Mouse (Mus musculus): ENCODE results near the gene Aifm1.
A peak's percentile ranks its signal among the peaks of the same experiment; 100 is the strongest.

Gene Aifm1

DNA sequence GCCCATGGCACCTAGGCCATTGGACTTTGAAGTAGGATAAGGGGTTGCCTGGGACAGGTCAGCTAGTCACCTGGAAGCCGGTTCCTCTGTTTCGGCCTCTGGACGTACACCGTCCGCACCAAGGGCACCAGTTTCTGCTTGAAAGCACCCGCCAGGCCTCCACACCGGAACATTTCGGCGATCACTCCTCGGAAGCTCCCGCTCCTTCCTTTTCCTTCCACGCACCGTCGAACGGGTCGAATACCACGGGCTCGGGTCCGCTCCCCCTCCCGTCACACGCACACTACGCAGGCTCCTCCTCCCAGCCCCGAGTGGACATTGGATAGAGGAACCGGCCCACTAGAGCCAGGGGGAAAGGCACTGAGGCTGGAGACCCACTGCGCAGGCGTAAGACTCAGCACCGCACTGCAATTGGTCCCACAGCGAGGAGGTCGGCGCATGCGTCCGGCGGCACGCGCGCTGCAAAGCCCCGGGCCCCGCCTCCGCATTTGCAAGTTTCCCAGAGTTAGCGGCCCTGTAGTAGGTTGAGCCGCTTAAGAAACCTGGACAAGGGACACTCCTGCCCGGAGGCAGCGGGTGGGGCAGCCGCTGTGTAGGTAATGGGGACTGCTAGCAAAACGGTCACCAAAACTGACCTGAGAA, at the start of gene Aifm1:
Aifm1 (minus strand) TSS at position 398 of the 642 bp plus-strand sequence.
- peak; percentile 89 for DNase-seq

DNA sequence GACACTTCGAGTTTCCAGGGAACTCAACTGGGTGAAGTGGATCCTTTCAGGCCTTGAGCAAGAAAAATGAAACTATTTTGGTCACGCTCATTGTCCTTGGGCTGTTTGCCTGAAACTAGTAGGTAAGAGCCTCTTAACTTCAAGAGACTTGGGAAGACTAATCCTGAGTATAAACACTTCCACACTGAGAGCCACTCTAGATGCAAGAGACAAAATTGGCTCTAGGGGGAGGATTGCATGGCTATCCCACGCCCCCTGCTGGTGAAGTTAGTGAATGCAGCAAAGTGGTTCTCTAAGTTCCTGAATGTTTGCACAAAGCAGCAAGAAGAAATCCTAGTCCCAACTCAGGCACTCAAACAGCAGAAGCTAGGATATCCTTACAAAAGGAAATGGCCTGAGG, 18.8 kb upstream of the Aifm1 start:
- peak; percentile 77 for DNase-seq

DNA sequence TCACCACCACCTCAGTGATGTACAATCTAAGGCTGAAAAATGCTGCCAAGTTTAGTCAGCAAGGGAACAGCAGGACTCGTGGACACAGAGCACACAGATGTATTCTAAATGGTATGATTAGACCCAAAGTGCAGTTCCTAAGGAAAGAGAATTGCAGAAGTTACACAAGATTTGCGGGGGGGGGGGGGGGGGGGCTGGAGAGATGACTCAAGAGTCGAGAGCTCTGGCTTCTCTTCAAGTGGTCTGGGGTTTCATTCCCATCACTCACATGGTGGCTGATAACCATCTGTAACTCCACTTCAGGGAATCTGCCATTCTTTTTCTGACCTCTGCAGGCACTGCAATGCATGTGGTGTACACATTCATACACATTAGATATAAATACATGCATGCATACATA, 13.1 kb upstream of the Aifm1 start:
- DNase-seq = no peak

DNA sequence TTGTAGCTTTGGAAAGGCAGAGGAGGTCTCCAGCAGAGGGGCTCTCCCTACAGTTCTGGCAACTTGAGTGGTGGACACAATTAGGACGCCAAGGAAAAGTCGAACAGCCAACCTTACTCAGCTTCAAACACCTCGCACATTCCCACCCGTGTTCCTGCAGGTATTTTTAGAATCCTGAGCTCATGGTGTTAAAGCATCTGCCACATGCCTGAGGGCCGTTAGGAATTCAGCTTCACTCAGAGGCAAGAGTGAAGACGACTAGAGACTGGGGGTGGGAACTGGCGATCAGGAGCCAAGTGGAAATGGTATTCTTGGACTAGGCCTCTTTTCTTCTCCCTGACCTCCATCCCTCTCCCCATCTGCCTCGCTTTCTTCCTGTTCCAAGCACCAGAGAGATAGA, 12.5 kb upstream of the Aifm1 start:
- DNase-seq = no peak

DNA sequence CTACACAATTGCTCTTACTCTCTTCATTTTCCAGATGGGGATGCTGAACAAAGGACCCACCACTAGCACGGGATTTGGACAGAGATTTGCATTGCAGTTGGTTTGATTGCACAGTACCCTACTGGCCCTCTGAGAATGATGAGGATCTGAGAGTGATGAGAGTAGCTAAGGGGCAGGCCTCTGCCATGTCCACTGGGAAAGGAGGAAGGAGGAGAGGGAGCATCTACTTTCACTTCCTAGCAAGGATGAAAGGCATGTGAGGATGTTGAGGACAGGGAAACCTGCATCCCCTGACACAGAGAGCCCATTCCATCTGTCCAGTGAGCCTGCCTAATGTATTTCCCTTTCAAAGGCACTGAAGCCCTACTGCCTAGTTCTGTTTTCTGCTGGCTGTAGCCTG, 12.0 kb upstream of the Aifm1 start:
- DNase-seq = no peak

DNA sequence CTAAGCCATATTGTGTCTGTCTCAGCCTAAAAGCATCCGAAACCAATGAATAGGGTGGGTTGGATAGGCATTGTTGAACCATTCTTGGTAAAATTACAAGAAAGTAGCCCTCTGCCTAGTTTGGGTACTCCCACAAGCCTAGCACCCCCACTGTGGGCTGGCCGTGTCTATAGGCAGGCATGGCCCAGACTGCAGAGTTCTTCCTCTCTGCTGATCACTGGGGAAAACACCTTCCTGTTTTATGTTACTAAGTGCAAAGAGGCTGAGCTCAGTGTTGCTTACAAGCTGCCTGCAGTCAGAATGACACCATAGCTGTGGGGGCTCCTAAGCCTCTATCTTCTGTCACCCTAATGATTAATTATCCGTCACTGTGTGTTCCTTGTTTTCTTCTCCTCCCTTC, 10.1 kb upstream of the Aifm1 start:
- no peak for DNase-seq

DNA sequence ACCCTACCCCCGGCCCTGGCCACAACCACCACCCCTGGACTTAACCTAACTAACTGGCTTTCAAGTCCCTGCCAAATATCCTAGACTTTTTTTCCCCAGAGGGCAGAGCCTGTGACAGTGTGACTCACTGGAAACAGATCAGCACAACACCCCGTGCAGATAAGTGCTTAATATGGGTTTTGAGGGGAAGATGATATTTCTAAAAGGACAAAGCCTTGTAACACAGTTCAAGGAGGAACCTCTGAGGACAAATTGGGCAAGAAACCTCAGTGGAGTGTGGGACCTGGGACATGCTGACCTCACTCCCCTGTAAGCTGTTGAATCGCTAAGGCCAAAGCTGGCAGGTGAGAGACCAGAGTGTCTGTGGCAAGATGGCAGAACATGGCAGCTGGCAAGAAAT, 8.3 kb upstream of the Aifm1 start:
- DNase-seq = no peak

DNA sequence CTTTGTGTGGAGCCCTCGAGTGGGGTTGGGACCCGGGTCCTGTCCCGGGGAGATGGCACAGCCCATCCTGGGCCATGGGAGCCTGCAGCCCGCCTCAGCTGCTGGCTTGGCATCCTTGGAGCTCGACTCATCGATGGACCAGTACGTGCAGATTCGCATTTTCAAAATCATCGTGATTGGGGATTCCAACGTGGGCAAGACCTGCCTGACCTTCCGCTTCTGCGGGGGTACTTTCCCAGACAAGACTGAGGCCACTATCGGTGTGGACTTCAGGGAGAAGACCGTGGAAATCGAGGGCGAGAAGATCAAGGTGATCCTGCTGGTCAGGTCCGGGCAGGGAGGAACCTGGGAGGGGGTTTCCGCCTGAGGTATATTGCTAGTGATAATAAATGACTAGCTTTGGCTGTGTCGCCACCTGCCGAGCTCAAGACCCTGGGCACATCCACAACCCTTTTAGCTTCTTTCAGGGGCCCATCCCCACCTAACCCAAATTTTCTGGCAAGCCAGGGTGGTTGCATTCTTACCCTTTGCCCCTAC, 6.3 kb upstream of the Aifm1 start:
- no peak for DNase-seq

DNA sequence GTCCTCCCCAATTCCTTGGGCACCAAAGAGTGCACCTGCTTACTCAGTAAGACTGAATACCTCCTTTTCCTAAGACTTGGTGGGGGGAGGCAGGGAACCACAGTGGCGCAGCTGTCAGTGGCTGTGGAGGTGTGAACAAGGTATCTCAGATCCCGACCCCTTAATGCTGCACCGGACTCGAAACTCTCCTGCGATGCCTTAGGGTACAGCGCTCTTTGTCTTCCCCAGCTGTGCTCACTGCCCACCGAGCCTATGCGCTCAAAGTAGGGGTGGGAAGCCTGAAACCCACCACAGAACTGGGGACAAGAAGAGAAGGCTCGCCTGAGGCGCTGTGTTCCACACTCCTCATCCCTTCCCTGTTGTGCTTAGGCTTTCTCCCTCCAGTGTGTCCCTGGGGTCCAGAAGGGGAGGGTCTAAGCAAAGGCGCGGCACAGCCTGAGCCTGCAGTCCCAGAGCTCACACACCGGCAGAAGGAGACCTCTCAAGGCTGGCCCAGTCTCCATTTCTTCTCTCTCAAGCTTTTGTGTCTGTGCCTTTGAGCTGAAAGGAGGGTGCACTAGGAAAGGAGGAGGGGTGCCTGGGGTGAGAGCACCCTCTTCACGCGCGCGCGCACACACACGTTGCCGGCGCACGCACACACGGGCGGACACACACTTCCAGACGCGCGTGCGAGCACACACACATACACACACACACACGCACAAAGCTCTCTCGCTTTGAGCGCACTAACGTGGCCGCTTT, 5.6 kb upstream of the Aifm1 start, which contains the start of gene Rab33a:
Rab33a (plus strand) TSS at position 478 of the 741 bp plus-strand sequence.
- no peak for DNase-seq

DNA sequence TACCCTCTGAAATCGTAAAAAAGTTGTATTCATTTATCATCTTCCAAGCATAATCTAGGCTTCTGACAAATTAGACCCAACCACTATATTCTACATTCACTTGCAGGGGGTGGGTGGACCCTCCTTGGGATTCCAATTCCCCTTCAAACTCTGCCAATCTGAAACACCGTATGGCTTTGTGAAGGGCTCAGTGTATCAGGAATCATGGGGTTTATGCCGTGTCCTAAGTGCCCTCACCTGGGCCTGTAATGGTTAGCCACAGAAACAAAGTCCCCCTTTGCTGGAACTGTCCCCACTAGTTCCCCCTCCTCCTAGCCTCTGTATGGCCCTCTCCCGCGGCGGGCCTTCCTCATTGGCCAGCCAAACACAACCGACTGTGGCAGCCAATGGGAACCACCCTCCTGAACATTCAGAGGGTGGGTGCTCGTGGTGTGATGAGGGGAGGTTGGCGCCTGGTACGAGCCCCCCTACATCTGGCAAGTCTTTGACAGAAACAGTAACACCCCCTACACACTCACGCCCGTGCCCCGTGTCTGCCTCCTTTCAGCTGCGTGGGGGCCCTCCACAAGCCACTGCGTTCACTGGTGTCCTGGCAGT, 4.9 kb upstream of the Aifm1 start:
- no peak for DNase-seq

DNA sequence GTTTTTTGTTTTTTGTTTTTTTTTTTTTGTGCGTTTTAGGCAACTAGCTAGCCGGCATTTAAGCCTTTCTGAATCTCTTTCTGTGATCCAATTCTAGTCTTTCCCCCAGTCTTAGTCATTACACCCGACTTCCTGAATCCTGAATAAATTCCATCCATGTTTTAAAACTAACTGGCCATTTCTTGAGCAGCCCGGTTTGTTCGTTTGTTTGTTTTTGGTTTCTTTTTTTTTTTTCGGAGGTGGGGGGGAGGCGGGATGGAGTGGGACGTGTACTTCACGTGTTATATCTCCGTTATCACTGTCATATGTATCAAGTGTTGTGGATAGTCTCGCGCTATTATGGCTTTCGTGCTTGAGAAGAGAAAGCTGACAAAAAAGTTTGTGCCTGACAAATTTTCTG, 461 bp upstream of the Aifm1 start:
- no peak for DNase-seq

DNA sequence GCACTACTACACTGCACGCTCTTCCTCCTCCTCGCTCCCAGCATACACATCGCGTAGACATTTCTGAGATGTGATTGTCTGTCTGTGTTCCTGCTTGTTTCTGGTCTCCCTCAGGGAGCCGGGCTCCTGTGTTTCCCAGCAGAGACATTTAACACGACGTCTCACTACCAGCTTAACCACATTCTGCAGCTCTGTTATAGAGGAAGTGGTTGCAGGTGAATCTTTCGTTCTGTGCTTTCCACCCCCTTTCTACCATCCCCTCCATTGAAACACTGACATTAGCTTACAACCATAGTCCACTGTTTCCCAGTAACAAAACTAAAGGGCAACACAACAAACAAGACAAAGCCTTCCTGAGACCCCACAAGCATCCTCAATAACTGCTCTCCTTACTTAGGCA, 19.6 kb downstream of the Aifm1 start:
- no peak for DNase-seq

DNA sequence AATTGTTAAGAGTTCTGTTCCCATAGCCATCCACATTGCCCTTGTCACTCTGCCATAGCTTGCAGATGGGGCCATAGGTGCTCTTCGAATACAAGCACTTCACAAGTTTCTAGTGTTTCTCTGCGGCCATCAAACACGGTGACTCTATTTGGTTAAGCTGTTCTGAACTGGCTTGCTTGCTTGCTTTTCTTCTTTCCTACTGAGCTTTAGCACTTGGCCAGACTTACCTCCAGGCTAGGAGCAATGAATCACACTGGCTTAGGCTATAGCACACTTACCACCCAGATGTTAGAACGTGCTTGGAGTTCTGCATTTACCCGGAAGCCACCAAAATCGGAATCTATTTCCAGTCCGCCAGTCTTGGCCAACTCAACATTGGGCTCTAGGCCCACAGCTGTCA, 31.7 kb downstream of the Aifm1 start:
- no peak for DNase-seq

DNA sequence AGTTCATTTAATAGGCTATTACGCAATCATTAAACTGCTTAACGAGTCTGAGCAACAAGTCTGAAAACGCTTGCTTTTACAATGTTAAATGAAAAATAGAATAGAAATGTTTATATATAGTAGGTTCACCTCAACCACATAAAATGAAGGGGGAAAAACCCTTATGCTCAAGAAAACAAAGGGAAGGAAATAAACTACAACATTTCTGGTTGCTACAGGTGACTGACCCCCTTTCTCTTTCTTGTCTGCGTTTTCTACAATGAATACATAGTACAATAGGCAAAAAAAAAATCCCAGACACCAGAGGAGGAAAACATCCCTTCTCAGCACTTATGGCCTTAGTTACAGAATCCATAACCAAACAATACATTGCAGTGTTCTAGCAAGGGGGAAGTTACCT, 32.3 kb downstream of the Aifm1 start:
- no peak for DNase-seq

DNA sequence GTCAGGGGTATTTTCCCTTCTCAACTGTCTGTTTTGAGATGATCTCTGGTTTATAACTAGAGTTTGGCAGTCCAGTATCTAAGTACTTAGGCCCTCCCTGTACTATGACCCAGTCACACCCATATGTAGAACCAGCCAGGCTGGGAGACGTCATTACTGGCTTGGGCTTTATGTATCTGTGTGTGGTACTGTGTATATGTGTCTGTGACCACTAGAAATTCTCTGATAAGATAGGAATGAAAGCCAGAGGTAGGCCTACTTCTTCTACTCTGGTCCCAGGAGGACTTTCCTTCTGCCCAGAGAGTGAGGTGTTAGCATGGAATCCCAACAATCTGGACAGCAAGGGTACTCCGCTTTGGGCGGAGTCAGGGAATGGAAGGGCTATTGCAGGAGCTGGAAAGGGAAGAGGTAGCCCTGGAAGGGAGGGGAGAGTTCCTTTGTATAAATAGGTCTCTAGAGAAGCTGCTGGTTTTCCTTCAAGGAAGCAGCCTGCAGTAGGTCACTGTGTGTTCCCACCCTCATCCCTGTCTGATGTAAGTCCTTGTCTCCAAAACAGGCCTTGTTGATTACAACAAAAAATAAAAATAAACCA, 45.9 kb downstream of the Aifm1 start:
- DNase-seq = no peak

DNA sequence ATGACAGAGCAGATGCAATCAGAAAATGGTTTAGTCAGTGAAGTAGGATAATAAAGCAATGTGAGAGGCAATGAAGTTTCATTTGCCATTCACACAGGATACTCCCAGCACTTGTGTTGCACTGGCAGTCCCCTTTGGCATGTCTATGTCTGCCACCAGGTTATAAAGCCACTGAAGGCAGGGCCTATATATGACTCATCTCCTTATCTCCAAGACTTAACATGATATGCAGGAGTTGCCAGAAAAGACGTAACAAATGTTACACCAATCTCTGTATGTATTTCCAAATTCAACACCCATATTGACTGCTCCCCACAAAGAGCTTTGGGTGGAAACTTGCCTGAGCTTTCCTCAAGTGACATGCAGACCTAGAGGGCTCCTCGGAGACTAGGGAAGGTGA, 47.2 kb downstream of the Aifm1 start:
- no peak for DNase-seq

DNA sequence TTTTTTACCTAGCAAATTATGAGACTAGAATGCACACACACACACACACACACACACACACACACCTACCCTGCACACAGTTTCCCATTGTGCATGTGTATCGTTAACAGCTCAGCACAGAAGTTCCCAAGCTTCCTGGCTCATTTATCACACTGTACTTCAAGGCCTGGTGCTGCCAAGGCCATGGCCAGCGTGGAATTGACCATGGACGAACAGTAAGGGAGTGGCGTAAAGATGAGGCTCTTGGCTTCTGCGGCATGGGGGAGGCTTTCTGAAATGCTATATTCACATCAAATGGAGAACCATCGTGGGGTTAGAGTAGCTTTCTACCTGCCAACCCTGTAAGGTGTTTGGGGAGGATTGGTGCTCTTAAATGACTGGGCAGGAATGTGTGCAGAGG, 48.9 kb downstream of the Aifm1 start:
- no peak for DNase-seq

DNA sequence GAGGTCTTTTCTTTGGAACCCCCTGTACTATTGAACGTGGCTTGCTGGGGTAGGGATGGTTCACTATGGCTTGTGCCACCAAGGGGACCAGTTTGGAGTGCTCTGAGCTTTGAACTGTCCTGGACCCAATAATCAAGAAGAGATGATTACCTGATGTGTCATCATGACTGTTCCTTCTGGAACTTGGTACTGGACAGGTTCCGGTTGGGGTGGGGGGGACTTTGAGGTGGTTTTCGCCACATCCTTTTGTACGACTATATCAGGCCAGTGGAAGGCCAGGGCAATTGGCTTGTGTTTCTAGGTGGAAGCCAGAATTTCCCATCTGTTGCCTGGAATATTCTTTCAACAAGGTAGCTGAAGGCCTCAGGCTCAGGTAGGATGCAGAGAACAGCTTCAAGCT, 49.7 kb downstream of the Aifm1 start:
- DNase-seq = no peak

DNA sequence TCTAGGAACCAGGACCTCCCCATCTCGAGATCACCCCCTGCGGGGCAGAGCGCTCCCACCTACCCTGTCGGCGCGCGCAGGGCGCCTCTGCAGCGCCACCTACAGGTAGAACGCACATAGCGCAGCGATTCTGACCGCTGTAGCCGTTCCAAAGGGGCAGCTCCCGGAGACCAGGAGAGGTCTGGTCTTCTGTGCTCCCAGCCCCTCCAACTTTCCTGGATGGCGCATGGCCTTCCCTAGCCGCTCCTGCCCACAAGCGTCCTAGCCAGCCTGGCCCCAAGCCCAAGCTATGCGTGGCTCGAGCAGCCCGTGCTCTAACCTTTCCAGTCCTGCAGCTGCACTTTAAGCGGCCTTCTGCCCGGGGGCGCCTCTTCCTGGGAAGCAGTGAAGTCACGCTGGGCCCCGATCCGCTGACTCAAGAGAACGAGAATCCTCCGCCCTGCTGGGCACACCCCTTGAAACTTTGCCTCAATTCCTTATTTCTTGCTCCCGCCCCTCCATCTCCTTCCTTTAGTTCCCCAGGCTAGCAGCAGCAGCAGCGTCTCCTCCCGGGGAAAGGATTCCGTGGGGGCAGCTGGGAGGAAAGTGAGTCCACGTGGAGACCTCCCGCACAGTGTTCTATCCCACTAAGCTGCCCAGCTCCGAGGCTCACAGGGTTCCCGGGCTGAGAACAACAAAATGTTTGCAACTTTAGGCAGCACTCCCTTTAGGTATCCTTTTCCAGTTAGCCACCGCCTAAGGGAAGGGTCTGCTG, 50.4 kb downstream of the Aifm1 start, which contains the start of gene Elf4:
Elf4 (minus strand) TSS at position 379 of the 754 bp plus-strand sequence.
- peak; percentile 58 for DNase-seq

DNA sequence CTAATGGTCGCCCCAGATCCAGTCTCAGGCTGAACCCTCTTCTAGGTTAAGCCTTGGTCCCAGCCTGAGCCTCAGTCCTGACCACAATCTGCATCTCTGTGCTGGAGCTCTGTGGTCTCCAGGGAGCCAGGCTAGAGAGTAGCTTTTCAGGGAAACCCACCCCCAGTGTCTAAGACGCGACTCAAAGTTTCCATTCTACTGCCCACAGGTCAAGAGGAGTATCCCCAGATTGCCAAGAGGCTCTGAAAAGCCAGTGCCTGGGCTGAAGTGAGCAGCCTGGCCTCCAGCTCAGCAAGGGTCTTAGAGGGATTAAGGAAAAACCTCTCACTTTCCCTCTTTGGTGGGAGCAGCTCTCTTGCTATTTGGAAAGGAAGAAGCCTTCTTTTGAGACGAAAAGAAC, 51.1 kb downstream of the Aifm1 start:
- no peak for DNase-seq

DNA sequence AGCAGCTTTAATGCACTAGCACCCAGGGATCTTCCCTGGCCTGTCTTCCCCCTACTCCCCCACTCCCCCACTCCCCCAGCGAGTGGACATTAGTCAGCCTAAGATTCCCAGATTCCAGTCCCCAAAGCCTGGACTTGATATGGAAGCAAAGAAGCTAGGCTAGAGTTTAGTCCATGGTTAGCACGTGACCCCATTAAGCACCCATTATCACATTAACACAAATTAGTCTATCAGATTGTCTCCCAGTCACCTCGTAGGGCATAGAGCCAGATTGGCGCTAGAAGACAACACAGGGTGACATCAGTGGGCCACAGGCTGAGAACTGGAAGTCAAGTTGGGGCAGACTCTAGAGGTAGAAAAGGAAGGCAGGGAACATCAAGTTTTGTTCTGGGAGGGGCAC, 52.4 kb downstream of the Aifm1 start:
- no peak for DNase-seq

DNA sequence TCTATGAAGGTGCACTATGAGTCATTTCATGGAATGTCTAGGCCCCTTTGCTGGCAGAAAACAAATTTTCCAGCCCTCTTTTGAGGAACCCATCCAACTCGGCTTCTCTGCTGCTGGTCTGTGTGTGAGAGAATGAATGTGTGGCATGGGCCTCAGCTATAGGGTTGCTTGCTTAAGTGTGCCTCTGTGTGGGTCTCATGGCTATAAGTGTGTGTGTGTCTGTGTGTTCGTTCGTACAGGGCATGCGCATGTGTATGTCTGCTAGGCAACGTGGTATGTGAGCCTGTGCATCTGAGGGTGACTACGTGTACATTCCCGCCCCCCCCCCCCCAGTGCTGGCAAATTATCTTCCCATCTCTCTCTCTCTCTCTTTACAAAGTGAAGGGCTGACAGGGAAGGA, 52.9 kb downstream of the Aifm1 start:
- no peak for DNase-seq

DNA sequence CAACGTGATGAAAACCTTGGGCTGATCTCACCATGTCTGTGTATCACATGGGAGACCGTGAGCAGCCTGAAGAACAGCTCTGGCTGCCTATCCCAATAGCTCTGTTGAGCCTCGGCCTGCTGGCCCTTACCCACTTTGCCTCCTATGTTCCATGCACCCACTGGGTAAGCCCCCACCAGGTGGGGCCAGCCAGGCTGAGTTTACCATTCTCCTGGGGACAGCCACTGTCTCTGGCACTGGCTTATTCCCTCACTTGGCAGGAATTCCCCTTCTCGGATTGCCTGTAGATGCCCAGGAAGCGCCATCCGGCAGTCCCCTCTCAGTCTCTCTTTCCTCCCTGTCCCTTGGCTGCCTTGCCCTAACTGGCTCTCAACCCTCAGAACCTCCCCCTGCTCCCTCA, 56.4 kb downstream of the Aifm1 start:
- no peak for DNase-seq

Data from kidney, adult 18-20 months (tissue).